Mouse (Mus musculus) heart, embryonic 12.5 days (tissue): ENCODE results near the gene Apobec3. TPM values are rescaled to one million over a fixed set of nuclear protein-coding genes. Genes with fewer than 3 reads are reported as not detected.
A peak's percentile ranks its signal among the peaks of the same experiment; 100 is the strongest.

ENCODE experiments used
- ATAC-seq: fragments of 200-750 bp; cut with Nextera tagmentation; 2 replicates; pipeline ENCODE4 v1.8.0; 2017; ENCODE audit warnings: moderate TSS enrichment, moderate library complexity; ENCODE audit not compliant: insufficient number of reproducible peaks, low FRiP score
- H3K27ac ChIP-seq: fragments of 300-500 bp; sonication (generic); 2 replicates; pipeline ENCODE4 v1.5.1; 2016; ENCODE audit warnings: mild to moderate bottlenecking, moderate library complexity; ENCODE audit not compliant: poor library complexity, severe bottlenecking
- H3K27me3 ChIP-seq: fragments of 300-500 bp; sonication (generic); replicated peaks from 2 replicates; pipeline ENCODE4 v1.6.1; 2016; ENCODE audit warnings: mild to moderate bottlenecking, moderate library complexity
- H3K36me3 ChIP-seq: fragments of 300-500 bp; sonication (generic); 2 replicates; pipeline ENCODE4 v1.6.1; 2016; ENCODE audit warnings: mild to moderate bottlenecking, moderate library complexity
- H3K4me1 ChIP-seq: fragments of 300-500 bp; sonication (generic); replicated peaks from 2 replicates; pipeline ENCODE4 v1.6.1; 2016; ENCODE audit warnings: mild to moderate bottlenecking
- H3K4me2 ChIP-seq: fragments of 300-500 bp; sonication (generic); 2 replicates; pipeline ENCODE4 v1.6.1; 2016; ENCODE audit warnings: mild to moderate bottlenecking, moderate library complexity
- H3K4me3 ChIP-seq: fragments of 300-500 bp; sonication (generic); 2 replicates; pipeline ENCODE4 v1.5.1; 2016; ENCODE audit warnings: mild to moderate bottlenecking
- H3K9ac ChIP-seq: fragments of 300-500 bp; sonication (generic); 2 replicates; pipeline ENCODE4 v1.6.1; 2016; ENCODE audit warnings: mild to moderate bottlenecking, moderate library complexity
- H3K9me3 ChIP-seq: fragments of 300-500 bp; sonication (generic); replicated peaks from 2 replicates; pipeline ENCODE4 v1.6.1; 2016; ENCODE audit warnings: mild to moderate bottlenecking, moderate library complexity
- WGBS: fragments of 180-500 bp; shearing (Covaris S2); methylation state at CpG from one replicate; pipeline ENCODE4 v1.1.7; 2016; 5-methylcytosine and 5-hydroxymethylcytosine counted together
- polyA plus RNA-seq: library from polyadenylated mRNA; unstranded; fragments of >200 nt; fragmentation: Nextera tagmentation; extraction: Ambion mirVana; gene quantifications from 2 replicates; pipeline ENCODE4 v1.2.1, GENCODE M21; 2016

The Apobec3 gene
- polyA plus RNA-seq, 1 experiment from 2014 or later = 12.2 TPM

- H3K4me2 ChIP-seq = no peak overlapping the region
- no peak overlapping the region for H3K4me3 ChIP-seq
- H3K4me1 ChIP-seq = peaks cover 22% of the 10 kb centered on the region
- no peak overlapping the region for H3K9ac ChIP-seq
- no peak for ATAC-seq
- WGBS = 84% methylated on average over 18 of the region's 18 CpGs
- H3K27ac ChIP-seq = no peak overlapping the region
- H3K9me3 ChIP-seq = no peaks in the 10 kb centered on the region
- no peaks in the 10 kb centered on the region for H3K27me3 ChIP-seq
- H3K36me3 ChIP-seq = no peaks in the 10 kb centered on the region
Observed at GRCm38 (mm10) chr15:79875261-79875995, 16.0 kb upstream of the Apobec3 start.

GRCm38 (mm10) chr15:79878725-79879136 lies 12.7 kb upstream of the Apobec3 start:
- H3K9ac ChIP-seq = peak overlapping the region; percentile 7; the same call in 1 of the 2 replicates
- 0 out of 2 replicates have a peak, but pooled peaks have one; percentile 22 for ATAC-seq
- H3K4me2 ChIP-seq = peak overlapping the region; percentile 32

GRCm38 (mm10) chr15:79879319-79879718 lies 12.1 kb upstream of the Apobec3 start:
- peak; percentile 80 for ATAC-seq
- no peak overlapping the region for H3K4me3 ChIP-seq
- H3K27me3 ChIP-seq = no peaks in the 10 kb centered on the region
- H3K4me1 ChIP-seq = peaks cover 25% of the 10 kb centered on the region
- no peaks in the 10 kb centered on the region for H3K9me3 ChIP-seq
- WGBS = 18% methylated on average over 13 of the region's 13 CpGs
- H3K36me3 ChIP-seq = no peaks in the 10 kb centered on the region
- H3K27ac ChIP-seq = peak overlapping the region; percentile 83
- H3K9ac ChIP-seq = peak overlapping the region; percentile 7; the same call in 1 of the 2 replicates
- H3K4me2 ChIP-seq = peak overlapping the region; percentile 32

More at GRCm38 (mm10) chr15:79878725-79879136, 12.7 kb upstream of the Apobec3 start:
- no peaks in the 10 kb centered on the region for H3K9me3 ChIP-seq
- peak overlapping the region; percentile 83 for H3K27ac ChIP-seq
- no peak overlapping the region for H3K4me3 ChIP-seq
- H3K4me1 ChIP-seq = peaks cover 29% of the 10 kb centered on the region
- no peaks in the 10 kb centered on the region for H3K27me3 ChIP-seq
- WGBS = 54% methylated on average over 6 of the region's 6 CpGs
- H3K36me3 ChIP-seq = no peaks in the 10 kb centered on the region

GRCm38 (mm10) chr15:79880477-79880876 lies 11.0 kb upstream of the Apobec3 start:
- Histone ChIP-seq H3K27ac (0 out of 2 replicates have a peak overlapping the region, but pooled peaks have one; percentile 2), H3K4me1 (peaks cover 25% of the 10 kb centered on the region), H3K36me3 (no peaks in the 10 kb centered on the region), H3K9me3 (no peaks in the 10 kb centered on the region), H3K4me2 (no peak overlapping the region), H3K9ac (no peak overlapping the region), H3K27me3 (no peaks in the 10 kb centered on the region), H3K4me3 (no peak overlapping the region)
- no peak for ATAC-seq
- WGBS = 78% methylated on average over 3 of the region's 3 CpGs

- no peaks in the 10 kb centered on the region for H3K9me3 ChIP-seq
- 25% methylated on average over 19 of the region's 19 CpGs for WGBS
Observed at GRCm38 (mm10) chr15:79882623-79883267, 8.7 kb upstream of the Apobec3 start.

GRCm38 (mm10) chr15:79883352-79883822 lies 8.1 kb upstream of the Apobec3 start:
- peak overlapping the region; percentile 55; the same call in 1 of the 2 replicates for H3K27ac ChIP-seq
- peak overlapping the region; percentile 56 for H3K9ac ChIP-seq
- H3K27me3 ChIP-seq = no peaks in the 10 kb centered on the region
- no peaks in the 10 kb centered on the region for H3K36me3 ChIP-seq
- peak overlapping the region; percentile 66 for H3K4me2 ChIP-seq
- ATAC-seq = peak; percentile 75
- H3K9me3 ChIP-seq = no peaks in the 10 kb centered on the region
- H3K4me1 ChIP-seq = peaks cover 25% of the 10 kb centered on the region
- under 1% methylated on average over 30 of the region's 30 CpGs for WGBS
- H3K4me3 ChIP-seq = peak overlapping the region; percentile 47

More at GRCm38 (mm10) chr15:79882623-79883267, 8.7 kb upstream of the Apobec3 start:
- Histone ChIP-seq H3K9ac (peak overlapping the region; percentile 21), H3K4me3 (peak overlapping the region; percentile 47), H3K36me3 (no peaks in the 10 kb centered on the region), H3K27ac (no peak overlapping the region), H3K27me3 (no peaks in the 10 kb centered on the region), H3K4me1 (peaks cover 25% of the 10 kb centered on the region), H3K4me2 (peak overlapping the region; percentile 66)
- ATAC-seq = no peak

GRCm38 (mm10) chr15:79884820-79885219 lies 6.6 kb upstream of the Apobec3 start:
- no peak overlapping the region for H3K4me3 ChIP-seq
- peaks cover 13% of the 10 kb centered on the region for H3K4me1 ChIP-seq
- 68% methylated on average over 5 of the region's 5 CpGs for WGBS
- H3K36me3 ChIP-seq = no peaks in the 10 kb centered on the region
- H3K4me2 ChIP-seq = no peak overlapping the region
- H3K27ac ChIP-seq = no peak overlapping the region
- ATAC-seq = no peak
- H3K9me3 ChIP-seq = no peaks in the 10 kb centered on the region
- no peaks in the 10 kb centered on the region for H3K27me3 ChIP-seq
- no peak overlapping the region for H3K9ac ChIP-seq

GRCm38 (mm10) chr15:79892213-79892541 lies 718 bp downstream of the Apobec3 start:
- peak; percentile 85 for ATAC-seq
- H3K27ac ChIP-seq = peak overlapping the region; percentile 44; the same call in 1 of the 2 replicates
- H3K4me2 ChIP-seq = peak overlapping the region; percentile 77

GRCm38 (mm10) chr15:79892995-79893823 lies 1.8 kb downstream of the Apobec3 start:
- no peak overlapping the region for H3K9ac ChIP-seq
- peak overlapping the region; percentile 77 for H3K4me2 ChIP-seq
- peaks cover 9% of the 10 kb centered on the region for H3K4me1 ChIP-seq
- 0 out of 2 replicates have a peak, but pooled peaks cover 4% of the 10 kb centered on the region for H3K27me3 ChIP-seq
- no peaks in the 10 kb centered on the region for H3K9me3 ChIP-seq
- H3K4me3 ChIP-seq = peak overlapping the region; percentile 59
- no peak overlapping the region for H3K27ac ChIP-seq
- 69% methylated on average over 15 of the region's 15 CpGs for WGBS
- no peak for ATAC-seq
- H3K36me3 ChIP-seq = 0 out of 2 replicates have a peak, but pooled peaks cover 5% of the 10 kb centered on the region

More at GRCm38 (mm10) chr15:79892213-79892541, 718 bp downstream of the Apobec3 start:
- Histone ChIP-seq H3K36me3 (no peaks in the 10 kb centered on the region), H3K9ac (peak overlapping the region; percentile 72), H3K27me3 (0 out of 2 replicates have a peak, but pooled peaks cover 4% of the 10 kb centered on the region), H3K9me3 (no peaks in the 10 kb centered on the region), H3K4me1 (peaks cover 9% of the 10 kb centered on the region), H3K4me3 (peak overlapping the region; percentile 59)
- under 1% methylated on average over 12 of the region's 12 CpGs for WGBS

- Histone ChIP-seq H3K27me3 (0 out of 2 replicates have a peak, but pooled peaks cover 4% of the 10 kb centered on the region), H3K4me2 (peak overlapping the region; percentile 11; the same call in 1 of the 2 replicates), H3K9me3 (no peaks in the 10 kb centered on the region), H3K4me3 (no peak overlapping the region), H3K4me1 (peaks cover 9% of the 10 kb centered on the region), H3K27ac (no peak overlapping the region), H3K36me3 (peaks cover 5% of the 10 kb centered on the region; the same call in 1 of the 2 replicates), H3K9ac (no peak overlapping the region)
- 21% methylated on average over 3 of the region's 3 CpGs for WGBS
- ATAC-seq = no peak
Observed at GRCm38 (mm10) chr15:79893824-79894123, 2.3 kb downstream of the Apobec3 start.
